Mouse (Mus musculus) liver, embryonic 14.5 days (tissue): ENCODE measurements around the gene Flot1.
A peak's percentile ranks its signal among the peaks of the same experiment; 100 is the strongest.

Source experiments
- CTCF ChIP-seq: IDR thresholded peaks from 2 replicates; pipeline ENCODE4 v1.5.1; 2016; ENCODE audit warnings: antibody characterized with exemption, low read depth, control low read depth
- EP300 ChIP-seq: IDR thresholded peaks from 2 replicates; pipeline ENCODE4 v1.6.1; 2016; ENCODE audit warnings: antibody characterized with exemption, low read depth

GRCm38 (mm10) chr17:35822964-35823937 lies at the start of gene Flot1:
- TF ChIP-seq CTCF = no peak
- peak; percentile 39 for TF ChIP-seq EP300
